Mouse (Mus musculus): ENCODE data around the gene Otop2. TPM values are rescaled to one million over a fixed set of nuclear protein-coding genes. Genes with fewer than 3 reads are reported as not detected.
A peak's percentile ranks its signal among the peaks of the same experiment; 100 is the strongest.

Gene Otop2
- not detected in 2 replicates for polyA plus RNA-seq (2016; fragmentation: Nextera tagmentation; extraction: Ambion mirVana)

GRCm38 (mm10) chr11:115306863-115307262 is at the start of gene Otop2:
Gene Otop2 (plus strand): TSS chr11:115307163.
- peaks cover 28% of the 10 kb centered on the region for H3K27me3 ChIP-seq (replicated peaks)
- 33% methylated on average over 8 of the region's 8 CpGs for WGBS (ENCODE audit: insufficient replicate concordance)
- no peak within 1 kb of the TSS for H3K4me3 ChIP-seq
- H3K4me1 ChIP-seq: no peaks in the 10 kb centered on the region
- H3K4me2 ChIP-seq: no peak within 1 kb of the TSS
- no peak for ATAC-seq
- H3K36me3 ChIP-seq: no peaks in the 10 kb centered on the region
- H3K9me3 ChIP-seq (replicated peaks): no peaks in the 10 kb centered on the region
- H3K9ac ChIP-seq: no peak within 1 kb of the TSS
- H3K27ac ChIP-seq: no peak within 1 kb of the TSS

DNA sequence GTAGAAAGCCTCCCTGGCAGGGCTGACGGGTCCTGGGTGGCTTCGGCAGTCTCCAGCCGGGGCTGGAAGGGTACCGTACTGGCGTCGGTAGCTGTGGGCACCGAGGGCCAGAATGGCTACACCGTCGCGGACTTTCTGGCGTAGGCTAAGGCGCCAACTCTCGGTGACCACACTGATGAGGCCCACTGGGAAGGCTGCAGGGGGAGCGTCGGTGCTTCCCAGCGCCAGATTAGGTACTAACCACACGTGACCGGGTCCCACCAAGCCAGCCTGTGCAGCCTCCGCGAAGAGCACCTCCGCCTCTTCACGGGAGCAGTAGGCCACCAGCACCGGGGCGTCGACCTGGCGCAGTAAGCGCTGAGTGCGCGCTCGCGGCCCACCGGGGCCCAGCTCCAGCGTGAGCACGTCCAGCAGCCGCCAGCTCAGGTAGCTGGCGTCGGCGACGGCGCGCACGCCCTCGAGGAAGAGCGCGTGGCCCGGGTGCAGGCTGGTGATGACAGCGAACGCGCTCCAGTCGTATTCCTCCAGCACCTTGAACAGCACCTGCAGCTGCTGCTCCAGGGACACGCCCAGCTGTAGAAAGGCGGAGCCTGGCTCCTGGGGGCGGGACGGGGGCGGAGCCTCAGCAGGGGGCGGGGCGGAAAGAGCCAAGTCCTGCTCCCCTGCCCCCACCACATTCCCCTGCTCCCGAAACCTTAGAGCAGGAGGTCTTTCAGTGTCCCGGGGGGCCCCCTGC is 49.0 kb upstream of the Otop2 start:
- Histone ChIP-seq H3K9me3 (replicated peaks) (no peaks in the 10 kb centered on the region), H3K4me2 (peak overlapping the region; percentile 48), H3K27me3 (replicated peaks) (peaks cover 100% of the 10 kb centered on the region), H3K36me3 (no peaks in the 10 kb centered on the region), H3K4me3 (peak overlapping the region; percentile 7; the same call in 1 of the 2 replicates), H3K9ac (no peak overlapping the region), H3K27ac (no peak overlapping the region), H3K4me1 (peaks cover 9% of the 10 kb centered on the region)
- 14% methylated on average over 56 of the region's 59 CpGs for whole genome bisulfite sequencing (ENCODE audit: insufficient replicate concordance)
- ATAC-seq: no peak

DNA sequence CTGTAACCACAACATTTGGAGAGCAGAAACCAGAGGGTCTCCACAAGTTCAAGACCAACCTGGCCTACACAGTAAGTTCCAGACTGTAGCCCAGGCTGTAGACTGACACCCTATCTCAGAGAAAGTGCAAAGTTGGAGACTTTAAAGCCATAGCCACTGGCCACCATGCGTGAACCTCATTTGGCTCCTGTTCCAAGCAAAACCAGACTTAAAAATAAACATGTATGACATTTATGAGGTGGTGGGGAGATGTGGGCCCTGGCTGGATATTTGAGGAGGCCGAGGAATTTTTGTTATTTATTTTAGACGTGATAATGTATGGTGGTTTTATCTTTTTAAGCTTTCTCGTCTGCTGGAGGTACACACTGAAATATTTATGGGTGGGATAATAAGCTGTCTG is 47.8 kb upstream of the Otop2 start:
- H3K27me3 ChIP-seq (replicated peaks): peaks cover 100% of the 10 kb centered on the region
- no peaks in the 10 kb centered on the region for H3K9me3 ChIP-seq (replicated peaks)
- no peak for ATAC-seq
- no peaks in the 10 kb centered on the region for H3K36me3 ChIP-seq
- H3K27ac ChIP-seq: no peak overlapping the region
- no peak overlapping the region for H3K9ac ChIP-seq
- 50% methylated on average over 4 of the region's 4 CpGs for WGBS (ENCODE audit: insufficient replicate concordance)
- H3K4me3 ChIP-seq: no peak overlapping the region
- H3K4me1 ChIP-seq: peaks cover 9% of the 10 kb centered on the region
- no peak overlapping the region for H3K4me2 ChIP-seq

- Histone ChIP-seq H3K9ac (no peak overlapping the region), H3K4me1 (peaks cover 18% of the 10 kb centered on the region), H3K9me3 (replicated peaks) (no peaks in the 10 kb centered on the region), H3K27me3 (replicated peaks) (peaks cover 100% of the 10 kb centered on the region), H3K4me3 (no peak overlapping the region), H3K27ac (no peak overlapping the region), H3K36me3 (peaks cover 2% of the 10 kb centered on the region; the same call in 1 of the 2 replicates), H3K4me2 (no peak overlapping the region)
- 68% methylated on average over 11 of the region's 11 CpGs for WGBS (ENCODE audit: insufficient replicate concordance)
- no peak for ATAC-seq
These were observed 44.0 kb upstream of the Otop2 start for GRCm38 (mm10) chr11:115262954-115263353.

DNA sequence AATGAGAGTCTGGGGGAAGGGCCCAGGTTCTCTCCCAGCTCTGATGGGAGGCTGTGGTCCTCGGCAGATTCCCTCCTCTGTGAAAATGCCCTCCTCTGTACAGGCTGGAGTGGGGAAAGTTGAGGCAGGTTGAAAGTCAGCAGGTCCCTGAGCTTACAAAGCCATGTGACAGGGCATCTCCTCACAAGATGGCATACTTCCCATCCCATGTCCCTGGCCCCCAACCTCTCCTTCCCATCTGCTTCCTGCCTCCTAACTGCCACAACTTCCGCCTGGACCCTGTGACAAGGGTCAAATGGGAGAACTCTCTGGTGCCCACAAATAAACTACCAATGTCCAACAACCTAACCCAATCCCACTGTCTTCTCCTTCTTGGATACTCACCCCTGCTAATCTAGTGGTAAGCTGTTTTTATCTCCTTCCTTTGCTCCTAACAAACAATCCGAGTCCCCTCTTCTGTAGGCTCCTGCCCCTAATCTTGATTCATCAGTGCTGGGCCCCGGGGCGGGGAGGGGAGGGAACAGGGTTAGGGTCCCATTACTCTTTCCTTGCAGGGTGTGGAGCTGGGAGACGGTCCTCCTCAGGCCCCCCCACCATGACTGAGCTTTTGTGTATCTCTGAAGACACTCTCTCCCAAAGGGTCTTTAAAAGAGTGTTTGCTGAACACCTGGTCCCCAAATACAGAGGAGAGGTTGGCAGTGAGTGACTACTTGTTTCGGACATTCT is 42.7 kb upstream of the Otop2 start:
- H3K4me2 ChIP-seq: no peak overlapping the region
- H3K9ac ChIP-seq: no peak overlapping the region
- H3K27me3 ChIP-seq (replicated peaks): peaks cover 100% of the 10 kb centered on the region
- H3K36me3 ChIP-seq: peaks cover 15% of the 10 kb centered on the region
- 37% methylated on average over 7 of the region's 7 CpGs for WGBS (ENCODE audit: insufficient replicate concordance)
- no peak overlapping the region for H3K4me3 ChIP-seq
- no peak for ATAC-seq
- H3K4me1 ChIP-seq: peaks cover 15% of the 10 kb centered on the region; the same call in 1 of the 2 replicates
- H3K9me3 ChIP-seq (replicated peaks): no peaks in the 10 kb centered on the region
- no peak overlapping the region for H3K27ac ChIP-seq

DNA sequence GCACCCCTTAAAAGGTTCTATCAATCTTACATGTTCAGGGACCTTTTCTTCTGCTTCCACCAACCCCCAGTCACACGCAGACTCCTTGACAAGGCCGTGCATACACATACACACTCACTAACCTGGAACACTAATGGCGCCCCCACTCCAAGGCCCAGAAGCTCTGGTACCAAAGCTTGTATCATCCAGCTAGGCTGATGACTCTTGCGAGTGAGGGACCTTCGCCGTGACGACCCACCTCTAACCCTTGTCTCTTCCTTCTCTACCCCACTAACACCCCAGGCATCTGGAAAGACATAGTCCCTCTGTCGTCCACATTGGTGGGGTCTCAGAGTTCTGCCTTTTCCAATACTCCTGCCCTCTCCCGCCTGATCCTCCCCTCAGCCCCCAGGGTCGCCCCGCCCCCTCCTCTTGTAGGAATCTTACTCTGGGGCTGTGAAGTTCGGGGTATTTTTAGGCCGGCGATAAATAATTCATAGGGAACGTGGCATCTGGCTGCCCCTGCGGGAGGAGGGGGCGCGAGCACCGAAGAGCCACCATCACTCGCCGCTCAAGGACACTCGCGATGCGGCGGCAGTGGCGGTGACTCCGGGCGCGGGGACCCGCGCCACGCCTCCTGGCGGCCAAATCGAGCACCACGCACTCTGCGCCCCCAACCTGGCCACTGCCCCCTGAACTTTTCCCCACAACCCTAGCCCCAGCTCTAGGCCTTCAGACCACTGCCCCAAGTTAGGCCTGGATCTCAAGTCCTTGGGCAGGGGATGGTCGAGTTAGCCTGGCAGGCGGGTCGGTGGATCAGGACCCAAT is 41.9 kb upstream of the Otop2 start:
- Histone ChIP-seq H3K9ac (no peak overlapping the region), H3K9me3 (replicated peaks) (no peaks in the 10 kb centered on the region), H3K27ac (no peak overlapping the region), H3K4me2 (peak overlapping the region; percentile 36), H3K27me3 (replicated peaks) (peaks cover 96% of the 10 kb centered on the region), H3K4me1 (peaks cover 15% of the 10 kb centered on the region; the same call in 1 of the 2 replicates), H3K4me3 (no peak overlapping the region; the same call in 1 of the 2 replicates), H3K36me3 (peaks cover 19% of the 10 kb centered on the region)
- ATAC-seq: no peak
- 8% methylated on average over 39 of the region's 39 CpGs for WGBS (ENCODE audit: insufficient replicate concordance)

- Histone ChIP-seq H3K4me1 (peaks cover 15% of the 10 kb centered on the region; the same call in 1 of the 2 replicates), H3K27ac (no peak overlapping the region), H3K9ac (no peak overlapping the region), H3K4me2 (peak overlapping the region; percentile 62; the same call in 1 of the 2 replicates), H3K36me3 (peaks cover 19% of the 10 kb centered on the region), H3K9me3 (replicated peaks) (no peaks in the 10 kb centered on the region), H3K4me3 (no peak overlapping the region), H3K27me3 (replicated peaks) (peaks cover 88% of the 10 kb centered on the region)
- WGBS (ENCODE audit: insufficient replicate concordance): 5% methylated on average over 20 of the region's 20 CpGs
- ATAC-seq: no peak
These were observed 41.1 kb upstream of the Otop2 start for GRCm38 (mm10) chr11:115265771-115266399.

DNA sequence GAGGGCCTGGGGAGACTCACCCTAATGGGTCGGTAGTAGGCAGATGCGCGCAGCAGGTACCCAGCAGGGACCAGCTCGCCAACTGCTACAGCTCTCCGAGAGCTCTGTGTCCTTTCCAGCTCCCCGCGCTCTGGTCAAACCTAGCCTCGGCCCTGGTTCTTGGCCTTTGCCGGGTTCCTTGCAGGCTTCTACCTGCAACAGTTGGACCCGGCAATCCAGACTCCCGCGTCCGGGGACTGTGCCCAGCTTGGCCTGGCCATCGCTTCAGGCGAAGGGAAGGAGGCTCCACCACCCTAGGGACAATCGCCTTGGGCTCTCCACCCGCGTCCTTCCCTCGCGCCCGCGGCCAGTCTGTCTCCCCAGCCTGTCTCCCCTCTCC is 40.6 kb upstream of the Otop2 start:
- Histone ChIP-seq H3K4me1 (peaks cover 15% of the 10 kb centered on the region; the same call in 1 of the 2 replicates), H3K4me3 (peak overlapping the region; percentile 43), H3K36me3 (peaks cover 19% of the 10 kb centered on the region), H3K27ac (no peak overlapping the region), H3K4me2 (peak overlapping the region; percentile 62), H3K9ac (no peak overlapping the region), H3K27me3 (replicated peaks) (peaks cover 83% of the 10 kb centered on the region), H3K9me3 (replicated peaks) (no peaks in the 10 kb centered on the region)
- ATAC-seq: no peak
- 6% methylated on average over 22 of the region's 22 CpGs for WGBS (ENCODE audit: insufficient replicate concordance)

GRCm38 (mm10) chr11:115267061-115267883 is 39.7 kb upstream of the Otop2 start, which contains the start of gene Grin2c:
Gene Grin2c (minus strand): TSS chr11:115267243.
- H3K4me2 ChIP-seq: peak within 1 kb of the TSS; percentile 62
- H3K36me3 ChIP-seq: peaks cover 28% of the 10 kb centered on the region
- WGBS (ENCODE audit: insufficient replicate concordance): 9% methylated on average over 35 of the region's 50 CpGs
- H3K4me3 ChIP-seq: peak within 1 kb of the TSS; percentile 43
- H3K4me1 ChIP-seq: peaks cover 15% of the 10 kb centered on the region; the same call in 1 of the 2 replicates
- no peak for ATAC-seq
- no peak within 1 kb of the TSS for H3K27ac ChIP-seq
- no peaks in the 10 kb centered on the region for H3K9me3 ChIP-seq (replicated peaks)
- peaks cover 74% of the 10 kb centered on the region for H3K27me3 ChIP-seq (replicated peaks)
- H3K9ac ChIP-seq: 0 out of 2 replicates have a peak within 1 kb of the TSS, but pooled peaks have one; percentile 47

DNA sequence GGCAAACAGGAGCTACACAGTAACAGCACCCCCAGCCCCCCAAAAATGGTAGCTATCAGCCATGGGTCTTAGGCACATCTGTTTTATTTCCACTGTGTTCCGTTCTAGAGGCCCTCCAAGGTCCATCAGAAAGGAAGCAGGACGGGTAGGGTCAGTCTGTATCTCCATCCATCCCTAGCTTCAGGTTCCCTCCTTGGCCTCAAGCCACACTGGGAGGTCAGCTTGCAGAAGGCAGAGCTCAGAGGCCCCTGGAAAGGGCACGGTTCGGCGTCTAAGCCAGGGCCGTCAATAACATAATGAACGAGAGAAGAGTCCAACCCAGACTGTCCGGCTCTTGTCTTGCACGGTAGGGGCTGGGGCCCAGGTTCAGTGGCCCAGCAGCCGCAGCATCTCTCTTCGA is 39.0 kb upstream of the Otop2 start:
- Histone ChIP-seq H3K9ac (no peak overlapping the region), H3K4me3 (no peak overlapping the region), H3K4me1 (peaks cover 21% of the 10 kb centered on the region), H3K9me3 (replicated peaks) (no peaks in the 10 kb centered on the region), H3K27ac (no peak overlapping the region), H3K36me3 (peaks cover 28% of the 10 kb centered on the region), H3K27me3 (replicated peaks) (peaks cover 67% of the 10 kb centered on the region), H3K4me2 (no peak overlapping the region)
- WGBS (ENCODE audit: insufficient replicate concordance): 76% methylated on average over 11 of the region's 11 CpGs
- ATAC-seq: no peak
